Mouse (Mus musculus) c-Kit-positive CD71-positive TER-119-positive erythroid progenitor cells, embryonic 14.5 days (primary cell): ENCODE results near the gene Vmn2r115.
"Not testable (repeated sequence)": the region's sequence is repeated elsewhere in the genome, so short reads cannot be mapped to it uniquely, and the experiment has no call there.

Experiments used
- DNase-seq: peaks from one replicate; pipeline ENCODE4 v3.0.0-alpha.2; 2013; ENCODE audit warnings: low spot score

Gene Vmn2r115

DNA sequence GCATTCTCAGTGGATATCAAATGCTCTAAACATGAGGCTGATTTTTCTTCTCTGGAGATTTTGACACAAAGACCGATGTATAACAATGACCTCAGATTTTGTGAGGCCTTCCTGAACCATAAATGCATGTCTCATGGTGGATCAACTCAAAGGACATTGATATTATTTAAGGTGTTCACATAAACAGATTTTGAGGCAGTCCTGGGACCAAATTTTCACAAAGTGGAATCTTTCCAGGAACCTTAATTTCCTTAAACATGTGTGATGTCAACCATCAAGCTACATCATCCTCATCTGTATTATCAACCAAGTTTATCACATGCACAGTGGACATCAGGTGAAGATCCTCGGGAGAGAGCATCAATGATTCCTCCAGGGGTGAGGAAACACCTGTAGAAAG is at the start of gene Vmn2r115:
Gene Vmn2r115, plus strand, starts transcription at position 301 of the 400 bp plus-strand sequence.
- not testable (repeated sequence) for DNase-seq

DNA sequence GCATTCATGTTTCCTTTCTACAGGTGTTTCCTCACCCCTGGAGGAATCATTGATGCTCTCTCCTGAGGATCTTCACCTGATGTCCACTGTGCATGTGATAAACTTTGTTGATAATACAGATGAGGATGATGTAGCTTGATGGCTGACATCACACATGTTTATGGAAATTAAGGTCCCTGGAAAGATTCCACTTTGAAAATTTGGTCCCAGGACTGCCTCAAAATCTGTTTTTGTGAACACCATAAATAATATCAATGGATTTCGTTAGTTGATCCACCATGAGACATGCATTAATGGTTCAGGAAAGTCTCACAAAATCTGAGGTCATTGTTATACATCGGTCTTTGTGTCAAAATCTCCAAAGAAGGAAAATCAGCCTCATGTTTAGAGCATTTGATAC is 31.1 kb upstream of the Vmn2r115 start, which contains the start of gene Vmn2r114:
Gene Vmn2r114, minus strand, starts transcription at position 101 of the 400 bp plus-strand sequence.
- not testable (repeated sequence) for DNase-seq

DNA sequence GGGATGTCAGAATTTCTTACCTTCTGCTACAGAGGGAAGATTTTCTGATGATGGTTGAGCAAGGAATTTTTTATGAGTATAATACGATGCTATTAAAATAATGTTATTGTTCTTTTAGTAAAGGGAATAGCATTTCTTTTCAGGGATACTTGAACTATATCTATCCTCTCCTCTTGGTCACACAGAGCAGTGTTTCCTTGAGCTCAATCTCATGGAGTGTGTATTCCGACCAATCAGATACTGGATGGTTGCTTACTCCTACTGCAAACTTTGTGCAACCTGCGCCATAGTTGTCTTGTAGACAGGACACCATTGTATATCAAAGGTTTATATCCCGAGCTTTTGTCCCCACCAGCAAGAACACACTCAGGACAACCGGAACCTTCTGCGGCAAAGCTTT is 12.9 kb upstream of the Vmn2r115 start:
- no peak for DNase-seq

DNA sequence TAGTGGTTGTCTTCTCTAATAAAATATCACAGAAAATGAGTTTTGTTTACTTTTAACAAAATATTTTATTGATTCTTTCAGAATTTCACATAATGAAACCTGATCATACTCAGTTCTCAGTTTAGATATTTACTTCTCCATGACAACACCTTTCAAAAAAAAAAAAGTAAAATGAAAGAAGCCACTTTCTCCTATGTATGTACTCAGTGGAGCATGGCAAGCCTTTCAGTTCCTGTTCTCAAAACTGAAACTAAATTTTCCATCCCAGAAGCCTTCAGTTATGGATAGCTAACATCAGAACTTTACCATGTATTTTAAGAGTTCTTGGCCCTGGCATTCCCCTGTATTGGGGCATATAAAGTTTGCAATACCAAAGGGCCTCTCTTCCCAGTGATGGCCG is 8.1 kb downstream of the Vmn2r115 start:
- no peak for DNase-seq

DNA sequence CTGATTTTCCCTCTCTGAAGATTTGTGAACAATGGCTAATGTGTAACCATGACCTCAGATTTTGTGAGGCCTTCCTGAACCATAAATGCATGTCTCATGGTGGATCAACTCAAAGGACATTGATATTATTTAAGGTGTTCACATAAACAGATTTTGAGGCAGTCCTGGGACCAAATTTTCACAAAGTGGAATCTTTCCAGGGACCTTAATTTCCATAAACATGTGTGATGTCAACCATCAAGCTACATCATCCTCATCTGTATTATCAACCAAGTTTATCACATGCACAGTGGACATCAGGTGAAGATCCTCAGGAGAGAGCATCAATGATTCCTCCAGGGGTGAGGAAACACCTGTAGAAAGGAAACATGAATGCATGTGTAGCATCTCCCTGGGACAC is 40.8 kb downstream of the Vmn2r115 start, which contains the start of gene Vmn2r116:
Gene Vmn2r116, plus strand, starts transcription at position 301 of the 400 bp plus-strand sequence.
- not testable (repeated sequence) for DNase-seq
